Mouse (Mus musculus) heart, adult 2 months (tissue): ENCODE data around the gene Rogdi. TPM values are rescaled to one million over a fixed set of nuclear protein-coding genes. Genes with fewer than 3 reads are reported as not detected.

Experiments
- DNase-seq, 2 experiments: peaks; one replicate each; pipeline ENCODE4 v3.0.0; 2021
- H3K27ac ChIP-seq: fragments of 200-600 bp; 2 replicates; pipeline ENCODE4 v1.8.1; 2022
- H3K27me3 ChIP-seq: fragments of 200-500 bp; 2 replicates; pipeline ENCODE4 v1.6.1; 2012; ENCODE audit warnings: mild to moderate bottlenecking, low read length, inconsistent platforms, mixed read lengths; ENCODE audit not compliant: control insufficient read depth, insufficient read depth
- H3K36me3 ChIP-seq: fragments of 200-500 bp; 2 replicates; pipeline ENCODE4 v1.6.1; 2012; ENCODE audit warnings: low read length, inconsistent platforms; ENCODE audit not compliant: control insufficient read depth, insufficient read depth
- H3K4me1 ChIP-seq: fragments of 200-500 bp; 2 replicates; pipeline ENCODE4 v1.6.1; 2011; ENCODE audit warnings: low read length; ENCODE audit not compliant: control insufficient read depth, insufficient read depth
- H3K4me3 ChIP-seq: fragments of 200-600 bp; 2 replicates; pipeline ENCODE4 v1.8.1; 2022
- H3K79me2 ChIP-seq: fragments of 200-500 bp; replicated peaks from 2 replicates; pipeline ENCODE4 v1.6.1; 2012; ENCODE audit warnings: mild to moderate bottlenecking, inconsistent platforms, low read length, moderate library complexity, mixed read lengths; ENCODE audit not compliant: control insufficient read depth, insufficient read depth
- H3K9ac ChIP-seq: fragments of 200-500 bp; 2 replicates; pipeline ENCODE4 v1.6.1; 2012; ENCODE audit warnings: low read depth, mild to moderate bottlenecking, control low read depth, inconsistent platforms, low read length, mixed read lengths
- CTCF ChIP-seq: fragments of 200-600 bp; IDR thresholded peaks from 2 replicates; pipeline ENCODE4 v1.8.1; 2022; ENCODE audit warnings: antibody characterized with exemption, mild to moderate bottlenecking, moderate library complexity
- EP300 ChIP-seq: fragments of 200-500 bp; IDR thresholded peaks from 2 replicates; pipeline ENCODE4 v1.6.1; 2011; ENCODE audit warnings: low read depth, low read length, control low read depth; ENCODE audit not compliant: insufficient read depth
- POLR2A ChIP-seq: fragments of 200-500 bp; IDR thresholded peaks from 2 replicates; pipeline ENCODE4 v1.6.1; 2011; ENCODE audit warnings: mild to moderate bottlenecking, low read depth, low read length, control low read depth; ENCODE audit not compliant: insufficient read depth
- WGBS: fragments of 180-500 bp; shearing (Covaris S2); methylation state at CpG from one replicate; pipeline ENCODE4 v1.1.7; 2018; 5-methylcytosine and 5-hydroxymethylcytosine counted together
- intact Hi-C: fragments of 180-260 bp; cut with DNase I; formaldehyde crosslinking; loops from one replicate; pipeline ENCODE4 v1.15.1; 2025
- polyA plus RNA-seq: library from polyadenylated mRNA; depleted of rRNA; stranded (reverse); fragments of >200 nt; gene quantifications from 2 replicates; pipeline ENCODE4 v1.2.3, GENCODE M21; 2012
- total RNA-seq, 2 experiments: library from RNA; stranded (reverse); gene quantifications; 2 replicates each; pipeline ENCODE4 v1.2.3; 2021

Rogdi gene
- total and polyA plus RNA-seq, 3 experiments: 15.5 to 63.0 (median 19.4) TPM

GRCm38 (mm10) chr16:5007067-5007466 lies 6.3 kb downstream of the Rogdi start, which contains the start of gene Smim22:
Gene Smim22 (plus strand): TSS chr16:5007288.
- H3K9ac ChIP-seq: no peak within 1 kb of the TSS
- intact Hi-C loops: no loop called here

GRCm38 (mm10) chr16:5000611-5001010 lies 12.7 kb downstream of the Rogdi start:
- H3K4me1 ChIP-seq: peaks cover 2% of the 10 kb centered on the region
- H3K4me3 ChIP-seq: no peak overlapping the region
- H3K79me2 ChIP-seq: no peaks in the 10 kb centered on the region
- TF ChIP-seq EP300 (no peak), POLR2A (no peak), CTCF (no peak)
- H3K27me3 ChIP-seq: no peaks in the 10 kb centered on the region
- H3K36me3 ChIP-seq: no peaks in the 10 kb centered on the region
- DNase-seq: no peak
- H3K9ac ChIP-seq: no peak overlapping the region
- H3K27ac ChIP-seq: no peak overlapping the region
- WGBS: 59% methylated on average over 3 of the region's 3 CpGs
- intact Hi-C loops: no loop called here

More at GRCm38 (mm10) chr16:5007067-5007466, 6.3 kb downstream of the Rogdi start, which contains the start of gene Smim22:
- H3K27ac ChIP-seq: no peak within 1 kb of the TSS
- H3K36me3 ChIP-seq: no peaks in the 10 kb centered on the region
- TF ChIP-seq EP300 (no peak), CTCF (no peak), POLR2A (no peak)
- no peaks in the 10 kb centered on the region for H3K79me2 ChIP-seq
- no peak for DNase-seq
- no peaks in the 10 kb centered on the region for H3K27me3 ChIP-seq
- 65% methylated on average over 5 of the region's 5 CpGs for WGBS
- no peaks in the 10 kb centered on the region; the same call in 1 of the 2 replicates for H3K4me1 ChIP-seq
- H3K4me3 ChIP-seq: no peak within 1 kb of the TSS

GRCm38 (mm10) chr16:4998984-4999383 lies 14.4 kb downstream of the Rogdi start:
- TF ChIP-seq EP300 (no peak), CTCF (no peak), POLR2A (no peak)
- no peak for DNase-seq
- intact Hi-C loops: no loop called here
- Histone ChIP-seq H3K27ac (no peak overlapping the region), H3K27me3 (no peaks in the 10 kb centered on the region), H3K9ac (no peak overlapping the region), H3K79me2 (no peaks in the 10 kb centered on the region), H3K36me3 (no peaks in the 10 kb centered on the region), H3K4me1 (peaks cover 2% of the 10 kb centered on the region), H3K4me3 (no peak overlapping the region)
- WGBS: 82% methylated on average over 1 of the region's 1 CpGs

GRCm38 (mm10) chr16:4997553-4997952 lies 15.8 kb downstream of the Rogdi start, which contains the start of gene Sept12:
Gene Sept12 (minus strand): TSS chr16:4997852.
- DNase-seq: peak in 1 of 2 experiments; percentile 33
- Histone ChIP-seq H3K79me2 (no peaks in the 10 kb centered on the region), H3K27me3 (no peaks in the 10 kb centered on the region), H3K36me3 (no peaks in the 10 kb centered on the region), H3K4me1 (peaks cover 2% of the 10 kb centered on the region), H3K9ac (no peak within 1 kb of the TSS), H3K4me3 (no peak within 1 kb of the TSS), H3K27ac (no peak within 1 kb of the TSS)
- TF ChIP-seq POLR2A: no peak
- TF ChIP-seq CTCF: no peak
- no peak for TF ChIP-seq EP300
- WGBS: 12% methylated on average over 3 of the region's 3 CpGs
- intact Hi-C loops: no loop called here

GRCm38 (mm10) chr16:4993276-4993675 lies 20.1 kb downstream of the Rogdi start:
- WGBS: 77% methylated on average over 4 of the region's 4 CpGs

GRCm38 (mm10) chr16:4984717-4985116 lies 28.6 kb downstream of the Rogdi start:
- Histone ChIP-seq H3K4me1 (no peaks in the 10 kb centered on the region), H3K36me3 (no peaks in the 10 kb centered on the region), H3K9ac (no peak overlapping the region), H3K4me3 (no peak overlapping the region), H3K27ac (no peak overlapping the region), H3K27me3 (no peaks in the 10 kb centered on the region), H3K79me2 (no peaks in the 10 kb centered on the region)
- DNase-seq: no peak
- no peak for TF ChIP-seq CTCF
- TF ChIP-seq EP300: no peak
- TF ChIP-seq POLR2A: no peak
- intact Hi-C loops: no loop called here
- 93% methylated on average over 12 of the region's 12 CpGs for WGBS

More at GRCm38 (mm10) chr16:4993276-4993675, 20.1 kb downstream of the Rogdi start:
- Histone ChIP-seq H3K79me2 (no peaks in the 10 kb centered on the region), H3K4me1 (peaks cover 2% of the 10 kb centered on the region), H3K36me3 (no peaks in the 10 kb centered on the region), H3K9ac (no peak overlapping the region), H3K27me3 (no peaks in the 10 kb centered on the region), H3K27ac (no peak overlapping the region), H3K4me3 (no peak overlapping the region)
- no peak for TF ChIP-seq CTCF
- TF ChIP-seq EP300: no peak
- TF ChIP-seq POLR2A: no peak
- intact Hi-C loops: no loop called here
- no peak for DNase-seq
